Mouse (Mus musculus): ENCODE measurements around the gene Trpm3. TPM values are rescaled to one million over a fixed set of nuclear protein-coding genes. Genes with fewer than 3 reads are reported as not detected.

Gene Trpm3
- polyA plus RNA-seq, 1 experiment from 2014 or later = 6.0 TPM

- DNase-seq (ENCODE audit: extremely low spot score, low spot score) = no peak
- WGBS = 55% methylated on average over 5 of the region's 5 CpGs
- Histone ChIP-seq H3K4me1 (0 out of 2 replicates have a peak, but pooled peaks cover 5% of the 10 kb centered on the region), H3K4me3 (no peak overlapping the region), H3K36me3 (replicated peaks) (no peaks in the 10 kb centered on the region), H3K9me3 (no peaks in the 10 kb centered on the region), H3K27ac (no peak overlapping the region), H3K27me3 (ENCODE audit: poor library complexity, severe bottlenecking) (no peaks in the 10 kb centered on the region)
Observed at GRCm38 (mm10) chr19:22939836-22940235, 801.0 kb downstream of the Trpm3 start.

- H3K4me3 ChIP-seq = no peak overlapping the region
- H3K9me3 ChIP-seq = no peaks in the 10 kb centered on the region
- H3K27me3 ChIP-seq (ENCODE audit: poor library complexity, severe bottlenecking) = no peaks in the 10 kb centered on the region
- no peak overlapping the region for H3K27ac ChIP-seq
- no peaks in the 10 kb centered on the region for H3K36me3 ChIP-seq (replicated peaks)
- no peak for DNase-seq (ENCODE audit: extremely low spot score, low spot score)
- H3K4me1 ChIP-seq = 0 out of 2 replicates have a peak, but pooled peaks cover 5% of the 10 kb centered on the region
- 50% methylated on average over 5 of the region's 5 CpGs for WGBS
Observed at GRCm38 (mm10) chr19:22940487-22940886, 801.6 kb downstream of the Trpm3 start.

GRCm38 (mm10) chr19:22940956-22941355, 802.1 kb downstream of the Trpm3 start:
- 95% methylated on average over 9 of the region's 9 CpGs for WGBS
- Histone ChIP-seq H3K27ac (no peak overlapping the region), H3K4me3 (no peak overlapping the region), H3K36me3 (replicated peaks) (no peaks in the 10 kb centered on the region), H3K9me3 (no peaks in the 10 kb centered on the region), H3K4me1 (0 out of 2 replicates have a peak, but pooled peaks cover 5% of the 10 kb centered on the region), H3K27me3 (ENCODE audit: poor library complexity, severe bottlenecking) (no peaks in the 10 kb centered on the region)
- no peak for DNase-seq (ENCODE audit: extremely low spot score, low spot score)

GRCm38 (mm10) chr19:22952480-22952879, 813.6 kb downstream of the Trpm3 start:
- H3K9me3 ChIP-seq = peaks cover 4% of the 10 kb centered on the region; the same call in 1 of the 2 replicates
- no peaks in the 10 kb centered on the region for H3K4me1 ChIP-seq
- no peak overlapping the region for H3K27ac ChIP-seq
- no peak overlapping the region for H3K4me3 ChIP-seq
- 91% methylated on average over 3 of the region's 3 CpGs for WGBS
- DNase-seq (ENCODE audit: extremely low spot score, low spot score) = no peak
- no peaks in the 10 kb centered on the region for H3K36me3 ChIP-seq (replicated peaks)
- no peaks in the 10 kb centered on the region for H3K27me3 ChIP-seq (ENCODE audit: poor library complexity, severe bottlenecking)

GRCm38 (mm10) chr19:22953191-22953590, 814.3 kb downstream of the Trpm3 start:
- H3K9me3 ChIP-seq = no peaks in the 10 kb centered on the region; the same call in 1 of the 2 replicates
- WGBS = 82% methylated on average over 4 of the region's 4 CpGs
- H3K27ac ChIP-seq = no peak overlapping the region
- H3K4me1 ChIP-seq = 0 out of 2 replicates have a peak, but pooled peaks cover under 1% of the 10 kb centered on the region
- no peak for DNase-seq (ENCODE audit: extremely low spot score, low spot score)
- no peak overlapping the region for H3K4me3 ChIP-seq
- no peaks in the 10 kb centered on the region for H3K36me3 ChIP-seq (replicated peaks)
- H3K27me3 ChIP-seq (ENCODE audit: poor library complexity, severe bottlenecking) = no peaks in the 10 kb centered on the region

GRCm38 (mm10) chr19:22958414-22958813, 819.6 kb downstream of the Trpm3 start:
- H3K27ac ChIP-seq = no peak overlapping the region
- no peak overlapping the region for H3K4me3 ChIP-seq
- 81% methylated on average over 4 of the region's 4 CpGs for WGBS
- H3K36me3 ChIP-seq (replicated peaks) = no peaks in the 10 kb centered on the region
- no peak for DNase-seq (ENCODE audit: extremely low spot score, low spot score)
- no peaks in the 10 kb centered on the region for H3K9me3 ChIP-seq
- no peaks in the 10 kb centered on the region for H3K27me3 ChIP-seq (ENCODE audit: poor library complexity, severe bottlenecking)
- H3K4me1 ChIP-seq = peaks cover 24% of the 10 kb centered on the region

- peaks cover 24% of the 10 kb centered on the region for H3K4me1 ChIP-seq
- H3K36me3 ChIP-seq (replicated peaks) = no peaks in the 10 kb centered on the region
- no peaks in the 10 kb centered on the region for H3K27me3 ChIP-seq (ENCODE audit: poor library complexity, severe bottlenecking)
- no peak overlapping the region for H3K4me3 ChIP-seq
- 0 out of 2 replicates have a peak overlapping the region, but pooled peaks have one; percentile 2 for H3K27ac ChIP-seq
- H3K9me3 ChIP-seq = no peaks in the 10 kb centered on the region
- DNase-seq (ENCODE audit: extremely low spot score, low spot score) = no peak
- 79% methylated on average over 14 of the region's 14 CpGs for WGBS
Observed at GRCm38 (mm10) chr19:22960450-22961265, 821.8 kb downstream of the Trpm3 start.

GRCm38 (mm10) chr19:22962001-22962708, 823.3 kb downstream of the Trpm3 start:
- no peaks in the 10 kb centered on the region for H3K9me3 ChIP-seq
- WGBS = 45% methylated on average over 12 of the region's 12 CpGs
- no peaks in the 10 kb centered on the region for H3K36me3 ChIP-seq (replicated peaks)
- no peak overlapping the region for H3K4me3 ChIP-seq
- H3K27me3 ChIP-seq (ENCODE audit: poor library complexity, severe bottlenecking) = no peaks in the 10 kb centered on the region
- no peak for DNase-seq (ENCODE audit: extremely low spot score, low spot score)
- no peak overlapping the region for H3K27ac ChIP-seq
- peaks cover 24% of the 10 kb centered on the region for H3K4me1 ChIP-seq

GRCm38 (mm10) chr19:22962731-22963130, 823.9 kb downstream of the Trpm3 start:
- no peaks in the 10 kb centered on the region for H3K9me3 ChIP-seq
- no peaks in the 10 kb centered on the region for H3K36me3 ChIP-seq (replicated peaks)
- DNase-seq (ENCODE audit: extremely low spot score, low spot score) = no peak
- no peaks in the 10 kb centered on the region for H3K27me3 ChIP-seq (ENCODE audit: poor library complexity, severe bottlenecking)
- no peak overlapping the region for H3K27ac ChIP-seq
- H3K4me3 ChIP-seq = no peak overlapping the region
- peaks cover 24% of the 10 kb centered on the region for H3K4me1 ChIP-seq
- WGBS = 61% methylated on average over 8 of the region's 8 CpGs

- Histone ChIP-seq H3K36me3 (replicated peaks) (no peaks in the 10 kb centered on the region), H3K4me1 (peaks cover 19% of the 10 kb centered on the region), H3K4me3 (no peak overlapping the region), H3K9me3 (no peaks in the 10 kb centered on the region), H3K27me3 (ENCODE audit: poor library complexity, severe bottlenecking) (no peaks in the 10 kb centered on the region), H3K27ac (no peak overlapping the region)
- 83% methylated on average over 6 of the region's 6 CpGs for WGBS
- no peak for DNase-seq (ENCODE audit: extremely low spot score, low spot score)
Observed at GRCm38 (mm10) chr19:22963726-22964398, 825.0 kb downstream of the Trpm3 start.

GRCm38 (mm10) chr19:22965470-22965869, 826.6 kb downstream of the Trpm3 start:
- Histone ChIP-seq H3K36me3 (replicated peaks) (no peaks in the 10 kb centered on the region), H3K4me3 (no peak overlapping the region), H3K27me3 (ENCODE audit: poor library complexity, severe bottlenecking) (no peaks in the 10 kb centered on the region), H3K4me1 (peaks cover 19% of the 10 kb centered on the region), H3K27ac (no peak overlapping the region), H3K9me3 (no peaks in the 10 kb centered on the region)
- DNase-seq (ENCODE audit: extremely low spot score, low spot score) = no peak
- WGBS = 88% methylated on average over 6 of the region's 6 CpGs

- Histone ChIP-seq H3K4me3 (no peak overlapping the region), H3K27me3 (ENCODE audit: poor library complexity, severe bottlenecking) (no peaks in the 10 kb centered on the region), H3K4me1 (0 out of 2 replicates have a peak, but pooled peaks cover 4% of the 10 kb centered on the region), H3K36me3 (replicated peaks) (no peaks in the 10 kb centered on the region), H3K9me3 (no peaks in the 10 kb centered on the region), H3K27ac (no peak overlapping the region)
- DNase-seq (ENCODE audit: extremely low spot score, low spot score) = no peak
- WGBS = 91% methylated on average over 3 of the region's 3 CpGs
Observed at GRCm38 (mm10) chr19:22973294-22973693, 834.4 kb downstream of the Trpm3 start.
